Mouse (Mus musculus) right cerebral cortex, postnatal 4 days (tissue): ENCODE results near the gene Tmem230.

Experiments
- DNase-seq: peaks from one replicate; pipeline ENCODE4 v3.0.0-alpha.2; 2022

The Tmem230 gene

GRCm38 (mm10) chr2:132221611-132222073 is 26.0 kb downstream of the Tmem230 start:
- peak; percentile 9 for DNase-seq

GRCm38 (mm10) chr2:132211995-132212656 is 35.5 kb downstream of the Tmem230 start:
- no peak for DNase-seq

GRCm38 (mm10) chr2:132210806-132211312 is 36.7 kb downstream of the Tmem230 start:
- no peak for DNase-seq

- DNase-seq = no peak
Observed at GRCm38 (mm10) chr2:132208246-132208881, 39.2 kb downstream of the Tmem230 start.

- DNase-seq = no peak
Observed at GRCm38 (mm10) chr2:132206316-132206881, 41.2 kb downstream of the Tmem230 start.

- DNase-seq = no peak
Observed at GRCm38 (mm10) chr2:132205549-132205948, 42.1 kb downstream of the Tmem230 start.

GRCm38 (mm10) chr2:132203773-132204172 is 43.8 kb downstream of the Tmem230 start:
- no peak for DNase-seq

GRCm38 (mm10) chr2:132203186-132203585 is 44.4 kb downstream of the Tmem230 start:
- no peak for DNase-seq

GRCm38 (mm10) chr2:132198017-132198933 is 49.3 kb downstream of the Tmem230 start:
- no peak for DNase-seq

- no peak for DNase-seq
Observed at GRCm38 (mm10) chr2:132195602-132196001, 52.0 kb downstream of the Tmem230 start.

- DNase-seq = peak; percentile 10
Observed at GRCm38 (mm10) chr2:132190602-132191161, 56.9 kb downstream of the Tmem230 start.
